Mouse (Mus musculus) bone marrow macrophage, adult 2 months (primary cell): ENCODE results near the gene Ager. TPM values are rescaled to one million over a fixed set of nuclear protein-coding genes. Genes with fewer than 3 reads are reported as not detected.
A peak's percentile ranks its signal among the peaks of the same experiment; 100 is the strongest.

Experiments
- H3K27ac ChIP-seq: 2 replicates; pipeline ENCODE4 v1.5.1; 2012; ENCODE audit warnings: low read depth, low read length; ENCODE audit not compliant: insufficient read depth
- H3K4me1 ChIP-seq: 2 replicates; pipeline ENCODE4 v1.6.1; 2012; ENCODE audit warnings: low read length; ENCODE audit not compliant: control insufficient read depth, insufficient read depth
- H3K4me3 ChIP-seq: 2 replicates; pipeline ENCODE4 v1.5.1; 2012; ENCODE audit warnings: mild to moderate bottlenecking, low read length, moderate library complexity; ENCODE audit not compliant: insufficient read depth
- CTCF ChIP-seq: IDR thresholded peaks from 2 replicates; pipeline ENCODE4 v1.5.1; 2012; ENCODE audit warnings: low read depth, mild to moderate bottlenecking, low read length, moderate library complexity
- POLR2A ChIP-seq: IDR thresholded peaks from 2 replicates; pipeline ENCODE4 v1.6.1; 2012; ENCODE audit warnings: mild to moderate bottlenecking, low read depth, low read length, borderline replicate concordance
- polyA plus RNA-seq: library from polyadenylated mRNA; stranded (reverse); fragments of >200 nt; gene quantifications from 2 replicates; pipeline ENCODE4 v1.2.4, GENCODE M21; 2012; ENCODE audit not compliant: missing spikeins, insufficient read depth, insufficient read length

The Ager gene
- polyA plus RNA-seq, 1 experiment = 1.3 TPM

DNA sequence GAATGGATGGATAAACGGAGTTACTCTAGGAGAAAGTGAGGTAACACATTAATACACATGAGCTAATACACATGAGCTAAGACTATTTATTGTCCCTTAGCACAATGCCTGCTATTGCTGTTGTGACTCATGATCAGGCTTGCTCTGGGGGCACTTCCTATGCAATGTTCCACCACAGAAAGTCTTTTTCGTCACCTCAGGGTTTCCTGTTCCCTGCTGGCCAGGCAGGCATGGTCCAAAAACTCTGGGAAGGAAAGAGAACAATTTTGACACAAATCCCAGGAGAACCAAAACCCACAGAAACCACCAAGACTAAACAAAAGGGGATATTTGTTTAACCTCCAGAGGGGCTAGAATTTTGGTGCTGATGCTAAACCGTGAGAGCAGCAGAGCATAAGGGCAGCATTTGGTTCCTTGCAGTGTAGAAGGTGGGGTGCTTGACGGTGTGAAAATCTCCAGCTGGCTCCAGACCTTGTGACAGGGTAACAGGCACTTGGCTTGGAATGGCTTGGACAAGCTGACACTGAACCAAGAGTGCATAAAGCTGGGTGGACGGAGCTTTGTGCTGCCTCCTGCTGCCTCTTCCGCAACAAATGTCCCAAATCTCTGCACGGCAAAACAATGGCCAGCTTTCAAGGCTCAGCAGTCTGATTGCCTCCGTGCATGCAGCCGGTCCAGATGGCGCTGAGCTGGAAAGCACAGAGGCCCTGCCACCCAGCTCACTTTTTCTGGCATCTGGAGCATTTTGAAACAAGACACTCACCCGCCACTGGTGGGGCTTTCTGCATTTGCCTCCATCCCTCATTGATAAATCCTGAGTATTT lies 43.3 kb downstream of the Ager start:
- no peak overlapping the region for H3K4me3 ChIP-seq
- TF ChIP-seq CTCF (no peak), POLR2A (no peak)
- H3K27ac ChIP-seq = peak overlapping the region; percentile 92
- H3K4me1 ChIP-seq = peaks cover 74% of the 10 kb centered on the region

GRCm38 (mm10) chr17:34641945-34642344 lies 44.3 kb downstream of the Ager start:
- TF ChIP-seq CTCF = no peak
- no peak for TF ChIP-seq POLR2A
- peak overlapping the region; percentile 48 for H3K27ac ChIP-seq
- peaks cover 75% of the 10 kb centered on the region for H3K4me1 ChIP-seq
- no peak overlapping the region for H3K4me3 ChIP-seq

DNA sequence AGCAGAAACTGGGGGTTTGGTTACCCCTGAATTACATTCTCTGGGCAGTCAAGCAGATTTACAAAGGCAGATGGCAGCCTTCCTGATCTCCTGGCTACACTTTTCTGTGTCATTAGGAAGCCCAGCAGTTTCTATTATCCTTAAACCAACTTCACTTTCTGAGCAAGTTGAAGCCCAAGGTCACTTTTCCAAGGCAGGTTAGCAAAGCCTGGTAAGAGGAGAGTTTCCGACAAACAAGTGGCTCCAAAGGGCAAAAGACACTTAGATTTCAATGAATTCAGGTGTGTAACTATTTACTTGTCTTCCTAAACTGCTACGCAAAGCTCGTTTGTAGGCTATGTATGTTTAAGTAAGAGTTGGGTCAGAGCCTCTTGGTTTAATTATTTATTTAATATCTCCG lies 45.7 kb downstream of the Ager start:
- peaks cover 67% of the 10 kb centered on the region for H3K4me1 ChIP-seq
- no peak overlapping the region for H3K4me3 ChIP-seq
- TF ChIP-seq CTCF (no peak), POLR2A (no peak)
- H3K27ac ChIP-seq = 0 out of 2 replicates have a peak overlapping the region, but pooled peaks have one; percentile 15

DNA sequence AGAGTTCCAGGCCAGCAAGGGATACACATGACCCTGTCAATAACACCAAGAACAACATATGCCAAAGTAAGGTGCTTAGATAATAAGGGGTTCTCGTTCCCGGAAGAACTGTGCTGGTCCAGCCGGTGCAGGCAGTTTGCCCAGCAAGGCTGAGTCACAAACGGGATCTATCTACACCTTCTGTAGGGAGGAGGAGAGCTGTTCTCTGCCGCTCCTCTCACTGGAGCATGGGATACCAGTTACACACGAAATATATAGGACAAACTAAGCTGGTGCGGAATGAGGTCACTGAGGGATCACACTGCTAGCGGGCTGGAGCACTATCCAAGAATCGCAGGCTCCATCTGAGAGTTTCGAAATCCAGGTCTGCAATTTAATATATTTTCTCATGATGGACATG lies 46.3 kb downstream of the Ager start:
- H3K4me3 ChIP-seq = no peak overlapping the region
- TF ChIP-seq CTCF (no peak), POLR2A (no peak)
- peaks cover 67% of the 10 kb centered on the region for H3K4me1 ChIP-seq
- H3K27ac ChIP-seq = peak overlapping the region; percentile 17

GRCm38 (mm10) chr17:34644608-34645007 lies 46.9 kb downstream of the Ager start, which contains the start of gene Fkbpl:
Gene Fkbpl (plus strand): TSS chr17:34644764.
- Histone ChIP-seq H3K4me1 (peaks cover 68% of the 10 kb centered on the region), H3K4me3 (peak within 1 kb of the TSS; percentile 74), H3K27ac (peak within 1 kb of the TSS; percentile 72)
- TF ChIP-seq POLR2A = no peak
- no peak for TF ChIP-seq CTCF

- TF ChIP-seq CTCF = no peak
- TF ChIP-seq POLR2A = no peak
- Histone ChIP-seq H3K4me3 (peak overlapping the region; percentile 74), H3K4me1 (peaks cover 65% of the 10 kb centered on the region), H3K27ac (no peak overlapping the region)
Measured at GRCm38 (mm10) chr17:34645256-34645829, 47.7 kb downstream of the Ager start.

DNA sequence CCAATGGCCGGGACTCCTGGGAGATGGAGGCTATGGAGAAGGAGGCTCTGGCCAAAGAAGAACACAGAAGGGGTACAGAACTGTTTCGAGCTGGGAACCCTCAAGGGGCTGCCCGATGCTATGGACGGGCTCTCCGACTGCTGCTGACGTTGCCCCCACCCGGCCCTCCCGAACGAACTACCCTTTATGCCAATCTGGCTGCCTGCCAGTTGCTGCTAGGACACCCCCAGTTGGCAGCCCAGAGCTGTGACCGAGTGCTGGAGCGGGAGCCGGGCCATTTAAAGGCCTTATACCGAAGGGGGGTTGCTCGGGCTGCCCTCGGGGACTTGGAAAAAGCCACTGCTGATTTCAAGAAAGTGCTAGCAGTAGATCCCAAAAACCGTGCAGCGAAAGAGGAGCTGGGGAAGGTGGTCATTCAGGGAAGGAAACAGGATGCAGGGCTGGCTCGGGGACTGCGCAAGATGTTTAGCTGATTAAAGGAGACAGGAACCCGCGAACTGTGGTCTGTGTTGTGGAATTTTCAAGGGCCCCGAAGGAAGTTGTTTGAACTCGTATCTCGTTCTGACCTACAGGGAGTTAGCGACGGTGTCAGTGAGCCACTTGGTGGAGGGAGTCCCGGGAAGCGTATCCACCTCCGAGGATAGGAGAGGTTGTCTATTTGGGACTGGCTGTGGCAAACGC lies 48.3 kb downstream of the Ager start:
- H3K27ac ChIP-seq = no peak overlapping the region
- peaks cover 62% of the 10 kb centered on the region for H3K4me1 ChIP-seq
- no peak for TF ChIP-seq CTCF
- no peak for TF ChIP-seq POLR2A
- peak overlapping the region; percentile 30 for H3K4me3 ChIP-seq

DNA sequence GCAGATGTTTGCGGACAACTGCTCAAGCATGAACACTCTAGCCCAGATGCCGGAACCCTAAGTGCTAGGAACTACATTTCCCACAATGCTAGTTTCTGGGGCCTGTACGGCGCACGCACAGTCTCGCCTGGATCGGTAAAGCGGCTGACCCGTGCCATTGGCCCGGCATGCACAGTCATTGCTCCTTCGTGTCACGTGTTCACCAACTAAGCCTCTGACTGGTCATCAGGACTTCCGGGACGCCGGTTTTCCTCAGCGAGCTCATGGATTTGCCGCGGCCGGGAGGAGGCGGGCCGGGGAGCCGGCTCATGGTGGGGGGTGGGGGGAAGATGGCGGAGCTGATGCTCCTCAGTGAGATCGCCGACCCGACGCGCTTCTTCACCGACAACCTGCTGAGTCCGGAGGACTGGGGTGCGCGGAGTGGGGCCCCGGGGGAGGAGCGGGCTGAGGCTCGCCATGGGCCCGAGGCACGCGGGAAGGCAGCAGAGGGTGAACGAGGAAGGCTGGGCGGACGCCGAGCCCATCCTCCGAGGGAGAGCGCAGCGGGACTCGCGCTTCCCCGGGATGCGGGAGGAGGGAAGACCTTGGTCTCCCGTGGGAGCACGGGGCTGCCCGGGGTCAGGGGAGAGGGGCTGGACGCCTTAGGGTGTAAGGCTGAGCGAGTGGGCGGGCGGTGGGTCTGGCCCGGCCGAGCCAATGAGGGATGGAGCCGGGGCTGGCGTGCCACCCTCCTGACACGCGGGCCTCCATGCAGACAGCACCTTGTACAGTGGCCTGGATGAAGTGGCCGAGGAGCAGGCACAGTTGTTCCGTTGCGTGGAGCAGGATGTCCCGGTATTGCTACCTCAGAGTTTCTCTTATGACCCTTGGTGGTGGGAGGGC lies 49.5 kb downstream of the Ager start, which contains the start of gene Atf6b:
TSS of gene Atf6b (plus strand) at position 241 of the 882 bp plus-strand sequence.
- H3K27ac ChIP-seq = peak within 1 kb of the TSS; percentile 40

More for the DNA sequence above, 49.5 kb downstream of the Ager start, which contains the start of gene Atf6b:
- peaks cover 52% of the 10 kb centered on the region for H3K4me1 ChIP-seq
- H3K4me3 ChIP-seq = peak within 1 kb of the TSS; percentile 92
- TF ChIP-seq CTCF (no peak), POLR2A (peak; percentile 79; the same call in 1 of the 2 replicates)
